Mouse (Mus musculus): Measurements from ENCODE around the gene Tmem121. TPM values are rescaled to one million over a fixed set of nuclear protein-coding genes. Genes with fewer than 3 reads are reported as not detected.

Gene Tmem121
- total RNA-seq, 2 experiments from 2014 or later, result 0.15 TPM

- DNase-seq, result peak; percentile 44 to 60
- intact Hi-C loops (cut with DNase I), result no loop called here
Measured at GRCm38 (mm10) chr12:113148381-113149035, 37.2 kb upstream of the Tmem121 start.

- intact Hi-C loops (cut with DNase I), result no loop called here
- DNase-seq, result no peak
Measured at GRCm38 (mm10) chr12:113149341-113149740, 36.4 kb upstream of the Tmem121 start.

- peak in 1 of 2 experiments; percentile 9 for DNase-seq
- intact Hi-C loops (cut with DNase I), result loop anchor here (5.0 kb wide), 1 partner anchor 148 kb away; the partner anchor contains the start of gene Brf1
Measured at GRCm38 (mm10) chr12:113149896-113150295, 35.8 kb upstream of the Tmem121 start.

GRCm38 (mm10) chr12:113150591-113150990 lies 35.1 kb upstream of the Tmem121 start:
- intact Hi-C loops (cut with DNase I), result loop anchor here (5.0 kb wide), 1 partner anchor 148 kb away; the partner anchor contains the start of gene Brf1
- DNase-seq, result peak in 1 of 2 experiments; percentile 12

- no peak for DNase-seq
- intact Hi-C loops (cut with DNase I), result loop anchor here (5.0 kb wide), 1 partner anchor 149 kb away; the partner anchor contains the start of gene Brf1
Measured at GRCm38 (mm10) chr12:113151046-113151445, 34.7 kb upstream of the Tmem121 start.

- intact Hi-C loops (cut with DNase I), result loop anchor here (5.0 kb wide), 1 partner anchor 149 kb away; the partner anchor contains the start of gene Brf1
- DNase-seq, result peak; percentile 65 to 66
Measured at GRCm38 (mm10) chr12:113151661-113152271, 34.0 kb upstream of the Tmem121 start.

- intact Hi-C loops (cut with DNase I), result loop anchor here (5.0 kb wide), 1 partner anchor 150 kb away; the partner anchor contains the start of gene Brf1
- peak in 1 of 2 experiments; percentile 42 for DNase-seq
Measured at GRCm38 (mm10) chr12:113152272-113152661, 33.5 kb upstream of the Tmem121 start.

- DNase-seq, result no peak
- intact Hi-C loops (cut with DNase I), result loop anchor here (5.0 kb wide), 1 partner anchor 151 kb away; the partner anchor contains the start of gene Brf1
Measured at GRCm38 (mm10) chr12:113152991-113153525, 32.7 kb upstream of the Tmem121 start.

GRCm38 (mm10) chr12:113153971-113154370 lies 31.8 kb upstream of the Tmem121 start:
- DNase-seq, result peak in 1 of 2 experiments; percentile 30
- intact Hi-C loops (cut with DNase I), result loop anchor here (5.0 kb wide), 1 partner anchor 152 kb away; the partner anchor contains the start of gene Brf1

GRCm38 (mm10) chr12:113154747-113155075 lies 31.0 kb upstream of the Tmem121 start:
- no peak for DNase-seq
- intact Hi-C loops (cut with DNase I), result loop anchor here (1.0 to 5.0 kb wide), 2 partner anchors 35 to 152 kb away; partner anchors contain the start of gene Brf1

GRCm38 (mm10) chr12:113155076-113155771 lies 30.5 kb upstream of the Tmem121 start:
- peak in 1 of 2 experiments; percentile 57 for DNase-seq
- intact Hi-C loops (cut with DNase I), result loop anchor here (1.0 kb wide), 1 partner anchor 36 kb away; no protein-coding TSS in a partner anchor

- intact Hi-C loops (cut with DNase I), result loop anchor here (1.0 kb wide), 1 partner anchor 37 kb away; no protein-coding TSS in a partner anchor
- peak; percentile 98 to 100 for DNase-seq
Measured at GRCm38 (mm10) chr12:113155887-113156539, 29.7 kb upstream of the Tmem121 start, which contains the start of gene Tedc1. Tedc1 (plus strand) TSS chr12:113156421.

- intact Hi-C loops (cut with DNase I), result no loop called here
- DNase-seq, result no peak
Measured at GRCm38 (mm10) chr12:113156540-113156929, 29.2 kb upstream of the Tmem121 start.

- DNase-seq, result no peak
- intact Hi-C loops (cut with DNase I), result no loop called here
Measured at GRCm38 (mm10) chr12:113157002-113157401, 28.7 kb upstream of the Tmem121 start.

GRCm38 (mm10) chr12:113157521-113157920 lies 28.2 kb upstream of the Tmem121 start:
- no peak for DNase-seq
- intact Hi-C loops (cut with DNase I), result no loop called here

- intact Hi-C loops (cut with DNase I), result no loop called here
- DNase-seq, result no peak
Measured at GRCm38 (mm10) chr12:113157971-113158370, 27.8 kb upstream of the Tmem121 start.

GRCm38 (mm10) chr12:113163561-113164006 lies 22.1 kb upstream of the Tmem121 start:
- no peak for DNase-seq
- intact Hi-C loops (cut with DNase I), result no loop called here

- no peak for DNase-seq
- intact Hi-C loops (cut with DNase I), result no loop called here
Measured at GRCm38 (mm10) chr12:113168031-113168536, 17.6 kb upstream of the Tmem121 start.

- DNase-seq, result no peak
Measured at GRCm38 (mm10) chr12:113176960-113177725, 8.6 kb upstream of the Tmem121 start.

More at GRCm38 (mm10) chr12:113176960-113177725, 8.6 kb upstream of the Tmem121 start:
- intact Hi-C loops (cut with DNase I), result no loop called here

All from gastrocnemius, postnatal 36 days (tissue).